Mouse (Mus musculus) stomach, postnatal 0 days (tissue): ENCODE measurements around the gene Dnal1.

ENCODE experiments used
- CTCF ChIP-seq: IDR thresholded peaks from 2 replicates; pipeline ENCODE4 v1.5.1; 2016; ENCODE audit warnings: antibody characterized with exemption, low read depth, mild to moderate bottlenecking, moderate library complexity
- EP300 ChIP-seq: optimal IDR thresholded peaks from 2 replicates; pipeline ENCODE3; 2016; ENCODE audit warnings: antibody characterized with exemption

DNA sequence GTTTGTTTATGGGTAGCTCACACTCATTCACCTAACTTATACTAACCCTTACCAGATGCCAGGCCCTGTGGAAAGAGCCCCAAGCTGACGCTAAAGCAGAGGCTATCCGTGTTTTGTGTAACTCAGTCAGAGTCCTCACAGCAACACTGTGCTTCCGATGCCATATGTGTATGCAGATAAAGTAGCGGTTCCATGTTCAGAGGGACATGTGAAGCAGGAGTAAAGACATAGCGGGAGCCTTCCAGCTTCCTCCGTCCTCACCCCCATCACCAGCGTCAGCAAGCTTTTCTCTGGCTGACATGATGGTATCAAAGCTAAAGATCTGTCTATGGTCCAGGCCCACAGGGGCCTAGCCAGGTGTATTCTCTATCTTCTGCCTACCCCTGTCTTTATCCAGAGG, 77.0 kb downstream of the Dnal1 start:
- TF ChIP-seq CTCF (no peak), EP300 (no peak)
